Mouse (Mus musculus) v-Abl transformed pro-B cells (cell line): ENCODE measurements at regions not wholly inside any gene's neighbourhood (a gene's known extent, or its start where the extent isn't known, plus 50 kb on each side); places are given as distances from the start of the nearest gene placed in this dataset.
"Not testable (repeated sequence)": the region's sequence is repeated elsewhere in the genome, so short reads cannot be mapped to it uniquely, and the experiment has no call there.

Source experiments
- in situ Hi-C, 2 experiments: fragments of 400-800 bp; cut with MboI; formaldehyde crosslinking; loops; one replicate each; pipeline ENCODE4 v1.15.1; 2025; ENCODE audit not compliant: unreplicated experiment in 2 of 2

DNA sequence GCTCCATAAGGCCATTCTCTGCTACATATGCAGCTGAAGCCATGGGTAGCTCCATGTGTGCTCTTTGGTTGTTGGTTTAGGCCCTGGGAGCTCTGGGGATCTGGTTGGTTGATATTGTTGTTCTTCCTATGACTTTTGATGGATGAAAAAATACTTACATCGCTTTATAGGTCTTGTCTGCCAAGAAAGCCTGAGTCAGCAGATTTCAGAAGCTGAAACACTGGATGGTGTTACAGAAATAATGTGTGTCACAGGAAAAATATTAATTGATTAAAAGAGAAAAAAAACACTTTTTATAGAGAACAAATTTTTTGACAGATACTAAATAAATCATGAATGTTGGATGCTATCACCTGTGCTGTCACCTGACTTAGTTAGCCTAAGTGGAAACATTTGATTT lies 52.4 kb upstream of the Plxna2 start:
- in situ Hi-C loops: no loop called here

DNA sequence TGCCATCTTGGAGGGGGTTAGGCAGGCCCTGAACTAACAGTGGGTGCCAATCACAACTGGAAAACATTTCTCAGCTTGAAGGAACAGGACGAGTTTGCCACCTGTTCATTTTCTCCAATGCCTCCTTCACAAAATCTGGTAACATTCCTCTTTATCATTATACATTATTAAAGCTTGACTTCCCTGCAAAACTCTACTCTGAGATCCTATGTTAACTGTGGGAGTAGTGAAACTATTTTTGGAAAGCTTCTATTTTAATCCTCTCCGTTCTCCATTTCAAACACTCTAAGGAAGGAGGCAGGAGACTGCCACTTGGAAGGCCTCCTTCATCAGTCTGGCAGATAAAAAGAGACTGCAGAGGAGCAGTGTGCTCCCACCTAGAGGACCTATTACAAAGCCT lies 54.1 kb upstream of the Plxna2 start:
- in situ Hi-C loops: no loop called here

DNA sequence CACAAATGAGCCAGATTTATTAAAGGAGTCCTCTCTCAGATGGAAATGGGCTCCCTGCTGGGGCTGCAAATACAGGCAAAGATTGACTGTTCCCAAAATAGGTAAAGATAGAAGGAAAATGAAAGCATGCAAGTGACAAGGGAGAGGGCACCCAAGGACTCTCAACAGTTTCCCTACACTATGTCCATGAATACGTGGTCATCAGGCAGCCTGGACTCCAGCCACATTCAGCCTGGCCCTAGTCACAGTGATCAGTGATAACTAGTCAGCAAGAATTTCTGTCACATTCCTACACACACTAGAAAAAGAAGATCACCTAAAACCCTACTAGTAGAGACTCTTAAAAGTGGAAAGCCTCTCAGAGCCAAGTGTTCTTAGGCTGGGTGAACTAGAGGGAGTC lies 56.9 kb upstream of the Plxna2 start:
- in situ Hi-C loops: no loop called here

DNA sequence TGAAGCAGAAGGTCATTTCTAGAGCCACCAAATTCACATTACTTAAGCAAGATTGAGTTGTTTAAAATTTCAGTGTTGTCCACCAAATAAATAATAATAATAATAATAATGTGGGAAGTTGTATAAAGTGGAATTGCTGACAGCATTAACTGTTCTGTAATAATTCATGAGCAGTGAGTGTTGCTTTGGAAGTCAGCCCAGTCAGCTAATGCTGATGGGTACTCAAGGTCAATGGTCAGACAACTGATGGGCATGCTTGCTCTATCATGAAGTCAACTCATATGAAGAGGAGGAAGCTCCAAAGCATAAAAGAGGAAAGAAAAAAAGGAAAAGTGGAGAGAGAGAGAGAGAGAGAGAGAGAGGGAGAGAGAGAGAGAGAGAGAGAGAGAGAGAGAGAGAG lies 69.4 kb upstream of the Plxna2 start:
- in situ Hi-C loops: no loop called here

DNA sequence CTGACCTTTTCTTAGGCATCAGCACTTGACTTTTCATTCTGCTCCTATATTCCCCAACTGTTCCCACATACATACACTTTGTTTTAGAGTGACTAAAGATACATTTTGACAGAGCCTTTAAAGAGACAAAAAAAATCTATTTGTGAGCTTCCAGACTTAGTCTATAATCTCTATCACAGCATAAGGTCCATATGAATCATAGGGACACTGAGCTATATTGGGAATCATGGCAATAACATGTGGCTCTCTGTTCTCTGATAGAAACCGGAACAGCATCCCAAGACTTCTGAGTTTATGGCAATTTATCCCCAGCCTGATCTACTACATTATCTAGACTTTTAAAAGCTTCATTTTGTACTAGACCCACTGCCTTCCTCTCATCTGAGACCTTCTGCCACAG lies 69.8 kb upstream of the Plxna2 start:
- in situ Hi-C loops: no loop called here

DNA sequence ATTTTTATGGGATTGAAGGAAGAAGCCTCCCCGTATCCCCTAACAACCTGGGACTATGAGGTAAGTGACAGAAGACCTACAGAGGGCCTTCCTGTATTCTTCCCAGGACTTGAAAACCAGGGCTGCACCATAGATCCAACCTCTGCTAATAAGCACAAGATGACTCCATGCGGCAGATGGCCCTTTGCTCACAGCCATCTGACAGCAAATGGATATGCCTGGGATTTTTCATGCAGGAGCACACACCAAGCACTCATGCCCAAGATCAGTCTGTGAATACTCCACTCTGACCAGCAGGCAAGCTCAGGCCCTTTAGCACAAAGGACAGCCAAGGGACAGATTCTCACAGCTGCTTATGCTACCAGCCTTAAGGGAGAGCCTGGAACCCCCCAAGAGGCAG lies 77.1 kb upstream of the Plxna2 start:
- in situ Hi-C loops: no loop called here

DNA sequence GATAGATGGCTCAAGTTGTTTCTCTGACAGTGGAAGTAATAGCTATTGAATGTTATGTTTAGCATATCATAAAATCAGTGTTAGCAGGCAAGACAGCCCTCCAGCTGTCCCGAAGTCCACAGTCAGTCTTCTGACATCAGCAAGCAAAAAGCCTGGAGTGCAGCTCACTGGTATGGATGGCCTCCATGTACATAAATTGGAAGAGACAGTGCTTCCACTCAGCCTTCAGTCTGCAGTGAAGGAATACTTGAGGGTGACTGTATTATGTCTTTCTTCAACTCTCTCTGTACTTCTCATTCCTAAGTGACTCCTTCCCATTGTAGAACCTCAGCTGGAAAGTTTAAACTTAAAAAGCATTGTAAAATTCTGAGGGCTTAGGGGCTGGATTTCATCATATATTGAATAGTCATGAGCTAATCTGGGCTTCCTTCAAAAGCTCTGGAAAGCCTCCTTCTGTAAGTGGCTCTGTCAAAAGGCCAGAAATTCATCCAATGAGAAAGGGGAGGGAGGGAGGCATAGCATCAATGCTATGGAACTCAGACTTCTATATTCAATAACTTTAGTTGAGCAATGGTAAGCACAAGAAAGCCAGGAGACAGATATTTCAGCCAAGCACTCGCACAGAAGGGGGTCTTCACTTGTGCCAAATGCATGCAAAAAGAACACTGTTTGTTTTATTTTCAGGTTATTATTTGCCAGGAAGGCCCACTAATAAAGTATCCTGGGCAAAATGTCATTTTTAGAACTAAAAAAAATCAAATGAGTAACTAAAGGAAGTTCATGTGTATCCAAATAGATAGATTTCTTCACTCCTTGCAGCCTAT lies 90.5 kb upstream of the Plxna2 start:
- in situ Hi-C loops: no loop called here

DNA sequence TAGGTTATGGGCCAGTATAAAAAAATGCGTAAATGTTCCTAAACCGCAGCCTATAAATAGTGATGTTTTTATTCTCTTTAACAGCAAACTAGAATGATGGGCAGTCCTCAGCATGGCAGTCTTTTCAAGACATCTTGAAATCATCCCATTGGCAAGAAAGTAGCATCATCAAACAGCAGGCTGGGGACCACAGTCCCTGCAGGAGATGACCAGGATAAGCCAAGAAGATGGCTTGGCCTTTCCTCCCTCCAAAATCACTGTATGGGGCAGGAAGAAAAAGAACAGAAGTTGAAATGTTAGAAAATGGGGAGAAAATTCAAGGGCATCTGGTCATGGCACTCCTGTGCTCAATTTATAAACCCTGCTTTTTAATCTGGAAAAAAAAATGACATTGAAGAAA lies 93.0 kb upstream of the Plxna2 start:
- in situ Hi-C loops: no loop called here

DNA sequence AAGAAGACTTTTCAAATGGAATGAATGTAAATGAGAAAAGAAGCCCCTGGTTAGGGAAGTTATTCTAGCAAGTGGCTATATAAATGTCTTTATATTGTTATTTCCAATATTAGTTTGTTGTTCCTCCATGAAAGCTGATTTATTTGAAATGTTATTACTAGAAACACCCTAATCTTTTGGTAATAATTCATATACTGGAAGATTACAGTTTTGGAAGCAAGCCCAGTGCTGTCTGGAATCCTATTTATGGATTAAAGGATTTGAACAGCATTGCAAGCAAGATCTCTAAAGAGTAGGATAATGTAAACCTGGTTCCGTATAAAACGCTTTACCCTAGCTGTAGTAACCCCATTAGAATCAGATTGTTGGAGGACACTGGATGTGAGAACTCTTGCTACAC lies 96.8 kb upstream of the Plxna2 start:
- in situ Hi-C loops: no loop called here

DNA sequence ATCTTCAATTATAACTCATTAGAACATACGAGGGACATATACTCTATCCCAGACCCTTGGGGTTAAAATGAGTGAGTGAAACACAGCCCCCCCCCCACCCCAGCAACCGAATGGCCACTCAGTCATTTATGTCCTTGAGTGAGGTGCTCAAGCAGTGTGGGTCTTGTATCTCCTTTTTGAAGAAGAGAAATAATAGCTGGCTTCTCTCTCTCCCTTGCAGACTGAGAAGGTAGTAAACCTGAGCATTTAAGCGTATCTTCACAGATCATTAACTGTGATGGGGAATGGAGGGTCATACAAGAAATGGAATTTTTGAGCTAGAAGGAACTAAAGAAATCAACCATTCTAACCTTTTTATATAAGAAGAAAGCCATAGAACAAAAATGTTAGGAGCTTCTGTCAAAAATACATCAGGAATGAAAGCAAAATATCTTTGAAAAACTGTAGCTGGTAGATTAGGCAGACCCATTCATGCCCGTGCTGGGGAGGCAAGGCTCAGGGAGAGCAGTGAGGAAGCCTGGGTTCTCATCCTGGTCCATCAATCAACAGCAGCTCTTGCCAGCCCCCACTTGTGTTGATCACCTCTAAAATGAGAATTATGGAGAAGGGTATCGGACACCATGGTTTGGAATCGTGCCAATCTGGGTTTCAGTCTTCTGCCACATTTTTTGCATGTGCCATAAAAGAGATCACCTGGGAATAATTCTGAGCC lies 98.4 kb upstream of the Plxna2 start:
- in situ Hi-C loops: no loop called here

DNA sequence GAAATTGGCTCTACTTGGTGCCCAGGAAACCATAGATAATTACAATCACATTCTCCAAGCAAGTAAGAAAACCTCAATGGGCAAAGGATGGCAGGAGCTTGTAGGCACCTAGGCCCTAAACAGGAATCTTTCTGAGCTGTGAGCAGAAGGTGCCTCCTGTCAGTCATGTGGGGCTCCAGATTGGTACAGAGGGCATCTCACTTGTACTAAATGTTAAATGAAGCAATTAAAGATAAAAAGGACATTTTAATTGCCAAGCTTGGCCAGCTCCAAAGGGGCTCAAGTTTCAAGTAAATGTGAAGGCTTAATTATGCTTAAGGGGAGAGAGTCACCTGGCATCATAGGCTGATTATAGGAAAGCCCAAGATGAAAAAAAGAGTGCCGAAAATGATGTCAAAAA lies 101.9 kb upstream of the Plxna2 start:
- in situ Hi-C loops: no loop called here

DNA sequence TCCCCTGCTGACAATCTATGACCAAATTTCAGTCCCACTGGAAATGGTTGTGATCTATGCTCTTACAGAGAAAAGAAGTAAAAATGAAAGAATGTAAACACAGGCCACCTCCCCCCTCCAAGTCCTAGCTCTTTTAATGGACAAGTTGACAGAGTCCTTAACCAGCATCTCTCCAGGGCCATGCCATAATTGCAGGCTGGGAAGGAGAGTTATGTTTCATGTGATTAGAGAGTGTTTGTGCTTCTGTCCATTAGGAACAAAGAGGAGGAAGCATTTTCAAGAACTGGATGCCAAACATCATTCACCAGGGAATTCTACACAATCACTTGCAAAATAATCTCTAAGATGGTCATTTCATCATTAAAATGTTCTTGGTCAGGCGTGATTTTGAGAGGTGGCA lies 109.7 kb upstream of the Plxna2 start:
- in situ Hi-C loops: no loop called here

DNA sequence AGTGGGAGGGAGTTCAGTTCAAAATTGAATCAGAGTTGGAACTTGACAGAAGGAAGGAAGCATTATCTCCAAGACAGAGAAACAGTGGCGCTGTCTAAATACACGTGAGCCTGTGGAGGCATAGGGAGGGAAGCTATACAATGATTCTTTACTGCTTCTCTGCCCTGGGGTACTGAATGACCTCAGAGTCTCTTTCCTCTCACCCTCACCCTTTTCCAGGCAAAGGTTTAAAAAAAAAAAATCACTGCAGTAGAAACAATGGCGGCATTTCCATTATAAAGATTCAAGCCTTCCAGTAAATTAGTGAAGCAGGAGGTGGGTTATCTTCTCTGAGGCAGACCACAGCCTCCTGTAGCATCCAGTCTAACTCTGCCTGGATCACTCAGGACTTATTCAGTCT lies 112.2 kb upstream of the Plxna2 start:
- in situ Hi-C loops: no loop called here

DNA sequence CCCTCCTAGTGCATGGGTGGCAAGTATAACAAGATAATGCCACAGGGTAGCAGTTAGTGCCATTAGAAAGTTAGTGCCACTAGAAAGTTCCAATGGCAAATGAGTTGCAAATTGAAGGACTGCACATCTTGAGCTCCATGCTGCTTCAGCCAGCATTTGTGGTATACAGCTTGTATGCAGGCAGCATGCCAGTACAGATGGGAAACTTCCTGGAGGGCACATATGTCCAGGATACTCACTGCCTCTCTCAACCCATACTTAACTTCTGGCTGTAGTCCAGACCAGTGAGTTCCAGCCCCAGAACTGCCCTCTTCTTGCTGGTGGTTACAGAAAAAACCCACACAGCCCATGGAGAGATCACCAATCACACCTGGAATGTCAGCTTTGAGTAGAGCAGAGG lies 113.8 kb upstream of the Plxna2 start:
- in situ Hi-C loops: no loop called here

DNA sequence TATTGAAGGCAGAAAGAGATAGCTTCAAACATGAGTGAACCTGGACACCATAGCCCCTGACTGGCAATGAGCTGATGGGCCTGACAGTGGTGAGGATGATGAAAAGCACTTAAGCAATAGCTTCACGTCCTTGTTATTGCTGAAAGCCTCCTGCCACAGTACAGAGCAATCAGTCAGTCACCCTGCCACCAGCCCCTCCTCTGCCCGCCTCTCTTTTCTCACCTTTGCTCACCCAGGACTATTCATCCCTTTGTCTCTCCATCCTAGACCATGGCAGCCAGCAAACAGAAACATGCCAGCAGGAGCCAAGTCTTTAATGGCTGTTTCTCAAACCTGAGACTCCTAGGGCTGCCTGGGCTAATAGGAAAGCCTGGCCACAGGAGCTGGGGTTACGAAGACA lies 114.5 kb upstream of the Plxna2 start:
- in situ Hi-C loops: no loop called here

DNA sequence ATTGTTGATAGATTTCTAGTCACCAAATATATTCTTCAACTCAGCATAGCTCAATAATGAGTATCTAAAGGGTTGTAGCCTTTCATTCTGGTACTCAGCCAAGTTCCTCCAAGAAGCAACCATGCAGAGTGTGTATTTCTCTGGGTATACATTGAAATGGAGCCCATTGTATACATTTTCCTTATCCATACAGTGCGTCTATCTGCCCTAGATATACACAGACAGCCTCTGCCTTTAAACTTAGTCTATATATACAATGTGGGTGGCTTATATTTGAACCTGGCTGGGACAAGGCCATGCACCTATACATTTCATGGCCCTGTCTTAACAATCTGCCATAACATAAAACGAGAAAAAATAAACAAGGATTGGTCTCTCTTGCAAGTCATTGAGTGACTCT lies 121.6 kb upstream of the Plxna2 start:
- in situ Hi-C loops: no loop called here

DNA sequence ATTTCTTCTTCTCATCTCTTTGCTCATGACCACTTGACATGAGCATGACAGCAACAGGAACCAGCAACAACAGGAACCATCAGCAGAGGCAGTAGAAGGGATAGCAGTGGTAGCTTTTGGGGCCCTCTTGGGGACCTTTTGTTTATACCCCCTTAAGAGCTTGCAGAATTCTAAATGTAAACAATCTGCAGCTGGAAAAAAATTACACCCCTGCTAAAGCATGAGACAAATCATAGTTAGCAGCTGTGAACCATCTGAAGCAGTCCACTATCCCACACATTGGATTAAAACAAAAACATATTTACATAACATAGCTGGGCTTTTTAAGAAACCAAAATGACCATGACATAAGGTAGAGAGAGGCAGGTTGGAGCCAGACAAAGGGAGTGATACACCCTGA lies 126.9 kb upstream of the Plxna2 start:
- in situ Hi-C loops: no loop called here

DNA sequence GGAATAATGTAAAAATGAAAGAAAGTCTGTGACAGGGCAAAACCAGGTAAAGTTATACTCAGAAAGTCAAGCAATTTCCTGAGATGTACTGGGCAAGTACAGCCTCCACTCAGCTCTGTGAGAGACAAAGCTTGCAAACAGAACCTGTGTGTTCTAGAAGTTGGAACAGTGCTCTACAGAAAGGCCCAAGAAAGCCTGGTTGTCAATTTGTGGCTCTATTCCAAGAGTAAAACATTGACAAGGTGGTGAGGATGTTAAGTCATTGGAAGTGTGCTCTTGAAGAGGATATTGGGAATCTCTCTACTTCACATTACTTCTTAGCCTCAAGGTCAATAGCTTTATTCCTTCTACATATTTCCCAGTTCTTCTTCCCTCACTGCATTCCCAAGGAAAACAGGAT lies 129.9 kb upstream of the Plxna2 start:
- in situ Hi-C loops: no loop called here

DNA sequence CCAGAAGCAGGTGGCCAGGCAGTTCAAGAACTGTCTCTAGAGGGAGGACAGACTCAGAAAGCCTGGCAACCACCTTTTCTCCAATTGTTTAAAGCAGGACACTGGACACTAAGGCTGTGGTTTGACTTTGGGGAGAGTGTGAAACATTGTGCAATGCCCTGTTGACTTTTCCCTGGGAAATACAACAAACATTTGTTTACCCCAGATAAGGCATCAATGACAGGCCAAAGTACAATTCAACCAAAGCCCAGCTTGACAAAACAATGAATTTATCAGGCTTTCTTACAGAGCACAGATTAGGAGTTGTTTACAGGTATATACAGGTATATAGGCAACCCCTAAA lies 135.3 kb upstream of the Plxna2 start:
- in situ Hi-C loops: no loop called here

DNA sequence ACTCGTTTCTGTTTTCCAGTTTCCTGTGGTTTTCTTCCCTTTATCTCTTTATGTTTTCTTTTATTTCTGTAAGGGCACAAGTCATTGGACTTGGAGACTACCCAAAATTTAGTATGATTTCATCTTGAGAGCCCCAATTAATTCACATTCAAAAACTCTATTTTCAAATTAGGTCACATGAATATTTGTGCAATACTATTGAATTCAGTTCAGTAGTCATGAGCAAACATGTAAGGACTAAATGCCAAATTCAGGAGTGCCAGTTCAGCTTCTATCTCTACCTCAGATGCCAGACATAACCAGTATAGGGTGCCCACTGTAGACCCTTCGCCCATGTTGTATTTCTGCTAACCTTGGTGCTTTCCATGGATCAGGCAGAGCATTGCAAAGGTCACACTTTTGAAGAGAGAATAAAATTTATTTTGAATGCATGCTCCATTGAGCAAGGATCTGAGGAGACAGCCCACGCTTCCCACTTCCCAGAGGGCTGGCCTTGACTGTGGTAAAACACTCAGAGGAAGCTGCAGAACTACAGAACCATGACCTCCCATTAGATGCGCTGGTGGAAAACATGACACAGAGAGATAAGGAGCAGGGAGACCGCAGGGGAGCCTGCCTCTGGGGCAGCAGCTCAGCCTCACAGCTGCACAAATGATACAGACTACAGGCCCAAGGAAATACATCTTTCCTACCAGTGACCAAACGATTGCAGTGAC lies 135.9 kb upstream of the Plxna2 start:
- in situ Hi-C loops: no loop called here

DNA sequence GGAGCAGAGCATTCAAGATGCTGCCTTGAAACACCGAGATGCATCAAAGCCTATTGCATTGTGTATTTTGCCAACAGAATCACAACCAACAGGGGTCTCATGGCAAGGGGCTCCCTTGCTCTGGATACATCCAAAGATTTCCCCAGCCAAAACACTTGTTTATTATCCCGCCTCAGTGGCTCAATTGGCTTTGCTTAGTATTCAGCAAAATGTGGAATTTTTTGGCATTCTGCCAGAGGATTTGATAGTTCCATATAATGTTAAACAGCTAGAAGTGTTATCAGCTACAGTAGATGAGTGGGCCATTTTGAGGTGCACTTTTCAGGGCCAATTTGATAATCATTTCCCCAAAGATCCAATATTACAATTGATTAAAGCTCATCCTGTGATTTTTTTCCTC lies 146.7 kb upstream of the Plxna2 start:
- in situ Hi-C loops: not testable (repeated sequence)

DNA sequence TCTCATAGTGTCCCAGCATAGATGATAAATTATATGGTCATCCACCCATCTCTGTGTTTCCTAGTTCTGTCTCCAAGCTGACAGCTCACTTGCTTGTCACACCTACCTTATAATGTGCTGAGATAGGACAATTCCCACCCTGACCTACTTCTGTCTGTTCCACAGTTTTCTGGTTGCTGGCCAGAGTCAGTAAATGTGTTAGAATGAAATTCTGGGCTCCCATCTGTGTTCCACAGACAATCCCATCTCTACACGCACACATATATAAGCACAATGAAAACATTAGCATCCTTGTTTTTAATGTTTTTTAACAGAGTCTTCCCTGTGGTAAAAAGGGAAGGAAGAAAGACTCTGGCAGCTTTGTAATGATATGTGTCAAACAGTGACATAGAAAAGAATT lies 165.5 kb upstream of the Plxna2 start:
- in situ Hi-C loops: no loop called here
